Mouse (Mus musculus) layer of hippocampus, adult 8-10 months (tissue): ENCODE data around the gene Faf1. TPM values are rescaled to one million over a fixed set of nuclear protein-coding genes. Genes with fewer than 3 reads are reported as not detected.

ENCODE experiments used
- DNase-seq, 2 experiments: peaks; one replicate each; pipeline ENCODE4 v3.0.0; 2022; ENCODE audit warnings: low spot score in 2 of 2
- total RNA-seq, 4 experiments: library from RNA; stranded (reverse); gene quantifications; 2 replicates each; pipeline ENCODE4 v1.2.4; 2022

Faf1 gene
- total RNA-seq, 4 experiments from 2014 or later: 22.9 to 26.6 (median 24.3) TPM

DNA sequence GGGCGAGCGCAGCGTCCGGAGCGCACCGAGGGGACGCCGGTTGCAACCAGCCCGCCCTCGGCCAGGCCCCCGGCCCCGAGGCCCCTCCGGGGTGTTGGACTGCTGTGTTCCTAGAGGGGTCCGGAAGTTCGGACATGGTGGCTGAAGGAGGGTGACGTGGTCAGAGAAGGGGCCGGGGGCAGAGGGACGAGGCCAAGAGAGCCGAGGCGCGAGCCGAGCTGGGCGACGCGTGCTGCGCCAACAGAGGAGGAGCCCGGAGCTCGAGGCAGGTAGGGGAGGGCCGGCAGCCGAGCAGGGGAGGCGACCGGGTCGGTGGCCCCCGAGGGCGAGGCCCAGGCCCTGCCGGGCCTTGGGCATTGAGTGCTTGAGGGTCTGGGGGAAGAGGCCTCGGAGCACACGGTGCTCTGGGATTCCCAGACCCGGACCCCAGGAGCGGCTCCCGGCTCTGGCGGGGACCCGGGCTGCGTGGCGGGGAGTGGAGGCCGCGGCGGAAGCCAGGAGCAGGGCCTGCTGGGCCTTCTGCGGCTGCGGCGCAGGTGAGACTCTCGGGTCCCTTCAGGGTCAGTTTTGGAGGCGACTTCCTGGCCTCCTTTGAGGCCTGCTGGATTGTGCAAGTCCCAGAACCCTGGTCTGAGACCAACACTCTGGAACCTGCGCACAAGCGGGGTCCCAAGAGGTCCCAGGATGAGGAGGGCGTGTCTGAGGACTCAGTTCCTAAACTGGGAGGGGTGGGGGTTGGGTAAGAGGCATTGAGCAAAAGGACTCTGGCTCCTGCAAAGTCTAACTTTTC lies 301.9 kb downstream of the Faf1 start:
- DNase-seq: no peak

DNA sequence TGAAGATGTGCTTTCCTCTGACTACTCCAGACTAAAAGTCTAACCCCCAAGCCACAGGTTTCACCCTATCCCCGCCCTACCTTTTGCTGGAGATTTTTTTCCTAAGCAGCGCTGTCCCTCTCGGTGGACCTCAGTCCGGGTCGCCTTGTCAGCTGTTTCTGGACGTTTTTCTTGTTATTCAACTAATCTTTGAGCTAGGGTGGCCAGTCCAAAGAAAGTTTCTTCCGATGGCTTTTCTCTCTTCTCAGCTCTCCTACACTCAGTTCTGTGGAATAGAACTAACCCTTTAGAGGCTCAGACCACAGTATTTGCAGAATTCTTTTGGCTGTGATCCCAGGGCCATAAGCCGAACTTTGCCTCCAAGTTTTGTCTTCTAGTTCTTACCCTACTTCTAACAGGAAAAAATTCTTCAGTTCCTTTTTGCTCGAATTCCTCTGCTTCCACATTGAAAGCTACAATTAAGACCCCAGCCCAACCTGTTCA lies 302.5 kb downstream of the Faf1 start:
- DNase-seq: no peak

DNA sequence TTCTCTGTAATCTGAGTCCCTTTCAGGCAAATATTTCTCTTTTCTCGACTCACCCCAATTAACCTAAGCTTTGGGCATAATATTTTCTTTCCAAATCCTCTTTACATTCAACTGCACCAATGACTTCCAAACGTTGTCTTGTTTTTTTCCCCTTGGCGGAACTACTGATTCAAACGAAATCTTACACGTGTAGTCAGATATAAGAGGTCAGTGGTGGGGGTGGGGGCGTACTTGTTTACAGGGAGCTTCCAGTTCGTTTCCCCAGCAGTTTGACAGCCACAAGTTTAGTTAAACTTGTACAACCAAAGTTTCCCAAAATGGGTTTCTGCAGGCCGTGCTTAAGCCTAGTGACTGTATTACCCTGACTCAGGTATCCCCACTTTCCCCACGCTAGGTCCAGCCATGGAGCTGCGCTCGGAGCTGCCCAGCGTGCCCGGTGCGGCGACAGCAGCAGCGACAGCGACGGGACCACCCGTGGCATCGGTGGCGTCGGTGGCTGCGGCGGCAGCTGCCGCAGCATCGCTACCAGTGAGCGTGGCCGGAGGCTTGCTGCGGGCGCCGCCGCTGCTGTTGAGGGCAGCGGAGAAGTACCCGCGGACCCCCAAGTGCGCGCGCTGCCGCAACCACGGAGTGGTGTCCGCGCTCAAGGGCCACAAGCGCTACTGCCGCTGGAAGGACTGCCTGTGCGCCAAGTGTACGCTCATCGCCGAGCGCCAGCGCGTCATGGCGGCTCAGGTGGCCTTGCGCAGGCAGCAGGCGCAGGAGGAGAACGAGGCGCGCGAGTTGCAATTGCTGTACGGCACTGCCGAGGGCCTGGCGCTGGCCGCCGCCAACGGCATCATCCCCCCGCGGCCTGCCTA lies 303.3 kb downstream of the Faf1 start:
- no peak for DNase-seq

DNA sequence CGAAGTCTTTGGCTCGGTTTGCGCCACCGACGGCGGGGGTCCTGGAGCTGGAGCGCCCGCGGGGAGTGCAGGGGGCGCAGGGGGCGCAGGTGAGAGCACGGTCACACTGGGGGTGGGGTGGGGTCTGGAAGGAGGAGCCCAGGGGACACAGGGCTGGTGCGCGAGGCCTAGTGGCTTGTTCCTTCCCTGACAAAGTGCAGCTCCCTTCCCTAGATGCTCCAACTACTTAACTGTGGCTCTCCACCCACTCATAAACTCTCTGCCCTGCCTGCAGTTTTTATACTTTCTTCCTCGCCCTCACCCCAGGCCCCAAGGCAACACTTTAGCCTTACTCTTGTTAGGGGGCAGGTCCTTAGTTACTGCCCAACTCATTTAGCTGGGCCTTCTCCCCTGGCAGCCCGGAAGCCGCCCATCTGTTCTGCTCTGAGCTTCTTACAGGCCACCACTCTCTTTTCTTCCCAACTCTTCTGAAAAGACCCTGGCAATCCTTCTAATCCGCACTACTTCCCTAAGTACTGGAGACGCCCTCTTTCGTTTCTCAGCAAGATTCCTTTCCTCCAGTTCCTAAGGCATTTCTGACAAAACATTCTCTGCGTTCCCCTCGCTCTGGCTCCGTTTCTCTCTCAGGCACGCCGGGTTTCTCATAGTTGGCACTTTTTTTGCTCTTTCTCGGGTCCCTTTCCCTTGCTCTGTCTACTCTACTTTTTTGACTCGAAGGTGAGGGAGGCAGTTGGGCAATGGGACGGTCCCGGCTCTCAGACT lies 304.1 kb downstream of the Faf1 start:
- no peak for DNase-seq

DNA sequence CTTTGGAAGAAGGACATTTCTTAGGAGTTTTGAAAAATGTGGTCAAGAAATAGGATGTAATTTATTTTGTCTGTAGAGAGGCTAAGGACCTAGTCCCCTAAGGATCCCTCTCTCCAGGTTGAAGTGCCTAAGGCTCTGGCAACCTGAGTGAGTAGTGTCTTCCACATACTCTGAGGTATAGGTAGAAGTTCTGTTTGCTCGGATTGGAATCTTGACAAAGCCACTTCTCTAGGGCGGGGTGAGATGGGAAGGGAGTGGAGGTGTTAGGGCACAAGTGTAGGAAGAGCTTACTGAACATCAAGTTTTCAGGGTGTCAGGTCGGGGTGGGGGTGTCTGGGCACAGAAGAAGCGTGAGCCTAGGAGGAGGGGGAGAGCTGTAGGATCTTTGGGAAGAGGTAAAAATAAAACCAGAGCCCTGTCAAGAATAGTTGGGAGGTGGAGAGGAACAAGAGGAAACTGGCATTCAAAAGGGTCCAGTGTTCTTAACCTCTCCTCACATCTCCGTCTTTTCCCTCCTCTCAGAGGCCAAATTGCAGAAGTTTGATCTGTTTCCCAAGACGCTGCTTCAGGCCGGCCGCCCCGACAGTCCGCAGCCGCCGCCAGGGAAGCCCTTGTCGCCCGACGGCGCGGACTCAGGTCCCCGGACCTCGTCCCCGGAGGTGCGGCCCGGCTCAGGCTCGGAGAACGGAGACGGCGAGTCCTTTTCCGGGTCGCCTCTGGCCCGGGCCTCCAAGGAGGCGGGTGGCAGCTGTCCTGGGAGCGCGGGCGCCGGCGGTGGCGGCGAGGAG lies 304.9 kb downstream of the Faf1 start:
- no peak for DNase-seq

DNA sequence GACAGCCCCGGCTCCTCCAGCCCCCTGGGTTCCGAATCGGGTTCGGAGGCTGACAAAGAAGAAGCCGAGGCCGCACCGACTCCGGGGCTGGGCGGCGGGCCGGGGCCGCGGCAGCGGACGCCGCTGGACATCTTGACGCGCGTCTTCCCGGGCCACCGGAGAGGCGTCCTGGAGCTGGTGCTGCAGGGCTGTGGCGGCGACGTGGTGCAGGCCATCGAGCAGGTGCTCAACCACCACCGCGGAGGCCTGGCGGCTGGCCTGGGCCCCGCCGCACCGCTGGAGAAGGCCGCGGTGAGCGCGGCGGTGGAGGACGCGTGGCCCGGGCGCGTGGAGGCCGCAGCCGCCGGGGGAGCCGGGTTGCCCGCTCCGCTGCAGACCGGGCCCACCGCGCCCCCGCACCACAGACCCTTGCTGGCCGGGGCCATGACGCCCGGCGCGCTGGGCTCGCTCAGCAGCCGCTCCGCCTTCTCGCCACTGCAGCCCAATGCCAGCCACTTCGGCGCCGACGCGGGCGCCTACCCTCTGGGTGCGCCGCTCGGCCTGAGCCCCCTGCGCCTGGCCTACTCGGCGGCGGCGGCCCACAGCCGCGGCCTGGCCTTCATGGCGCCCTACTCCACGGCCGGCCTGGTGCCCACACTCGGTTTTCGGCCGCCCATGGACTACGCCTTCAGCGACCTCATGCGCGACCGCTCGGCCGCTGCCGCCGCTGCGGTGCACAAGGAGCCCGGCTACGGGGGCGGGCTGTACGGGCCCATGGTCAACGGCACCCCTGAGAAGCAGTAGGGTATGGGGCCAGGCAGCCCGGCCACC lies 305.7 kb downstream of the Faf1 start:
- DNase-seq: no peak

DNA sequence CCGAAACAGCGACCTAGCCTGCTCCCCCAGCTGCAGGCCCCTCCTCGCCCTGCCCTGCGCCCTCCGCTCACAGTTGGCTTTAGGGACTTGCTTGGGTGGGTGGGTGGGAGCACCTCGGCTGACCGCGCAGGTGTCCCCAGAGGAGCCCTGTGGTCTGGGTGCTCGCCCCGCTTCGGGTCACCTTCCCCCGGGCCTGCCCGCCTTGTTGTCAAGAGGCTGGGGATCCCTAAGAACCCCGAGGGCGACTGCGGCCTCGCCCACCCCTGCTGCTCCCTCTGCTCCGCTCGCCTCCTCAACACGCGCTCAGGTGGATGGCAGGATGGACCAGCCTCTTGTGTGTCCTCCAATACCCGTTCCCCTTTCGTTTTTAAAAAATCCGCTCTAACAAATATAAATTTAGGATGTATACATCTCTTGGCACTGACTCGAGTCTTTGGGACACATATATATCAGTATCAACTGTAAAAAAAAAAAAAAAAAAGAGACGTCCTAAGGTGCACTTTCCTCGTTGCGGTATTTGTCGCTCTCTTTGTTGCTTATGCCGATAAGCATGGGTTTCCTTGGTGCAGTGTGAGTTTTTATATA lies 306.4 kb downstream of the Faf1 start:
- no peak for DNase-seq

DNA sequence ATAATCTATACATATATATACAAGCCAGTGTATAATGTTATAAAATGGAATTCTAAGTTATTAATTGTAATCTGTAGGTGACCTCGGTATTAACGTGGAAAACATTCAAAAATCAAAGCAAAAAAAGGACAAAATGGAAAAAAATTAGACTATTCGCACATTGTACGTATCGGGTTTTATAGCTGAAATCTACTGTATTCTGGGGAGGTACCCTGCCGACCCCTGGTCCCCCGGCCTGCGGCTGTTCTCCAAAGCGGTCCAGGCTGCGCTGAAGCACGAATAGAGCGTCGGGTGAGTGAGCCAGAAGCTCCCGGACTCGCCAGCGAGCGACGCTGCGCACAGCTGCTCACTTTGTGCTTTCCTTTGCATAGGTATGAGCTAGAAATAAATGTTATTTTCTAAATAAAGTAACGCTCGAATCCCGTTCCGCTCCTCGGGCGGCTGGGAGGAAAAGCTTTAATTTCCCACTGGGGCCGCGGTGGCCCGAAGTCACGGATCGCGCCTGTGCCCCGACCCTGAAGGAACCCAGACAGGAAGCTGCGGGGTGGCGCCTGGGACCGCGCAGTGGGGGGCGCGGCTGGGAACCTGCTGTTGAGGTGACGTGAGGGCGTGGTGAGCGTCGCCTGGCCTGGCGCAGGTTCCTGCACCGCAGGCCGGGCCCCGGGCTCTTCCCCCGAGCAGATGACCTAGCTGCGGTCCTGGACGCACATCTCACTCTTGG lies 307.1 kb downstream of the Faf1 start:
- DNase-seq: no peak

DNA sequence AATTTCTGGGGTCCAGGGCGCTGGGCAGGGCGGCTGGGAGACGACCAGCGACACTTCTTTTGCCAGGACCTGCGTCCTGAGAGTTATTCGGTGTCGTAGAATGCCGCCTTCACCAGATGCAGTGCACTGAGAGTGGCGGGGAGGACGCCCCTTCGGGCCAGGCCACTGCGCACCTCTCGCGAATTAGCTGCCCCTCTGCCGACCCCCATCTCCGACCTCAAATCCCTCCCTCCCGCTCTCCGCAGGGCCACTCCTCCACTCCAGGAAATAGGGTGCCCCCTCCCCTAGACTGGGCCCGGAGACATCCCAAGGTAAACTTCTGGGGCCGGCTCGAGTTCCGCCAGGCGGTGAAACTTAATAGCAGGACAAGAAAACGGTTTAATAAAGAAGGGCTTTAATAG lies 307.6 kb downstream of the Faf1 start:
- DNase-seq: no peak

DNA sequence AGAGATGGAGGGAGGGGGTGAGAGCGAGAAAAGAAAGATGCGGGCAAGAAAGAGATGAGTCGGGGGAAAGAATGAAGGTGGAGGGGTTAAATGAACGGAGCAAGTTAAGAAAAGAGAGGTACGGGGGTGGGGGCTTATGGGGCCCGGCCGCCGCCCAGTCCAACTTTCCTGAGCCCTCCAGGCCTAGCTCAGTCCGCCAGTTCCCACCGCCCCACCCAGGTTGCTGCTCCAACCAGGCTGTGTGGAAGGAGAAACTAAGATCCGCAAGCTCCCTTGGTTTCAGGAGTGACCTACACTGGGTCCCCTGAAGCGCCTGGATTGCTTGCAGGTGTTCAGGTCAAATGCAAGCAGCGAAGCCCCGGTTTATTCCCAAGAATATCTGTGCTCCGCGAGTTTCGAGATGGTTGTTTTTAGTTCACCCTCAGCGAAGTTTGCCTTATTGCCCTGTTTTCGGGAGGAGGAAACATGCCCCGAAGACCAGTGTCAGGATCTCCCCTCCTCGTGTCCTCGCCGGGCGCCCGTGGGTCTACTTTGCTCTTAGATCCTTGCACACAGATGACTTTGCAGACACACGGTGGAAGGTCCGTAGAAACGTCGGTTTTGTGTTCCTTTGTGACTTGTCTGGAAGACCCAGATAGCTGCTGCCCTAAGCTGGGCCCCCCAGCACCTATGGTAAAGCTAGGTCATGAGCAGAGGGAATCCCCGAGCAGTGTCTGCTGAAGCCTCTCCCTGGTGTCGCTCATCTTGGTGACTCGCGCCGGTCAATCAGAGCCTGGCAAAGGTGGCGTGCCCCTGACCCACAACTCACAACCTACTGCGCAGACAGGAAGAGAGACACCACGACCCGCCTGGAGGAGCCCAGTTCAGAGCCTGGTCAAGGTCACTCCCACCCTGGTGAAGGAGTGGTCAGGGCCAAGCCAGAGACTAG lies 308.4 kb downstream of the Faf1 start:
- no peak for DNase-seq

DNA sequence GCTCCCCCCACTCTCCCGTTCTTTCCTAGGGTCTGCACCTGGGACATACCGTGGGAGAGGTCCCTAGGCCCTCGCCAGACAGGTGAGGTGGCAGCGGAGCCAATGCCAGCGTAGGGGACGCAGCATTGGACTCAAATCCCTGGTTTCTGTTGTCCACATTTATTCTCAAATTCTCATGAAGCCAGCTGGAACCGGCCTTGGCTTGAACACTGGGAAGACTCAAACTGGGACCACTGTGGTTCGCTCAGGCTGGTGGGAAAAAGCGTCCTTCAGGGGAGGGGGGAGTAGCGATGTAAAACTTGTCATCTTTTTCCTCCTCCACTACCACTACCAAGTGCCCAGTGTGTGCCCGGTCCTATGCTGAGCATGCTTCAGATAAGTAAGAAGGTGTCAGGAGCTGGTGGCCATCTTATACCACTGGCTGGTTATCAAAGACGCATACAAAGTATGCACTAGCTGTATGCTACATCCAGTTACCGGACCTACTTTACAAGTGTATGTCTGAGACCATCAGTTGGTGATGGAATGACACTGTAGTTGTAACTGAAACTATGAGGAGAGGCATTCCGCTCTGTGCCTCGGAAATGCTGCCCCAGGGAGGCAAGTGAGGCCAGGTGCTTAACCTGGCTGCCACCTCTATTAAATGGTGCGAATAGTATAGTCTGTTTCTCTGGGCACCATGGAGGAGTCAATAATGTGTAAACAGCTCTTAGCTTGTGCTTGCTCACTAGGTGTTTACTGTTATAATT lies 309.2 kb downstream of the Faf1 start:
- no peak for DNase-seq

DNA sequence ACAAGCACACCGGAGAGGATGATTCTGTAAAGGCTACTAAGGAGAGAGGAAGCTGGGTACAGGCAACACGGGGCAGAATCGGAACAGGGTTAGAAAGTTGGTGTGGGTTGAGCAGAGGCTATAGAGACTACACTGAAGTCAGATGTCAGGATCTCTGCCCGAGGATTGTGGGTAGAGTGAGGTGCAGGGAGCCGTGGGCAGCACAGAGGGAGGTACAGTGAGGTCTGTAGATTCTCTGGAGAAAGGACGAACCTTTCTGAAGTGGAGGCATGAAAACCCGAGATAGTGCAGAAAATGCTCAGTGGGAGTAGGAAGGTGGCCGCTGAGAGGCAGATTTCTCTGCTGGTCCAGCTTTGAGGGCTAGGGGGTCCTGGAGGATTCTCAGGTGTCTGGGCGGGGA lies 309.9 kb downstream of the Faf1 start:
- DNase-seq: no peak

DNA sequence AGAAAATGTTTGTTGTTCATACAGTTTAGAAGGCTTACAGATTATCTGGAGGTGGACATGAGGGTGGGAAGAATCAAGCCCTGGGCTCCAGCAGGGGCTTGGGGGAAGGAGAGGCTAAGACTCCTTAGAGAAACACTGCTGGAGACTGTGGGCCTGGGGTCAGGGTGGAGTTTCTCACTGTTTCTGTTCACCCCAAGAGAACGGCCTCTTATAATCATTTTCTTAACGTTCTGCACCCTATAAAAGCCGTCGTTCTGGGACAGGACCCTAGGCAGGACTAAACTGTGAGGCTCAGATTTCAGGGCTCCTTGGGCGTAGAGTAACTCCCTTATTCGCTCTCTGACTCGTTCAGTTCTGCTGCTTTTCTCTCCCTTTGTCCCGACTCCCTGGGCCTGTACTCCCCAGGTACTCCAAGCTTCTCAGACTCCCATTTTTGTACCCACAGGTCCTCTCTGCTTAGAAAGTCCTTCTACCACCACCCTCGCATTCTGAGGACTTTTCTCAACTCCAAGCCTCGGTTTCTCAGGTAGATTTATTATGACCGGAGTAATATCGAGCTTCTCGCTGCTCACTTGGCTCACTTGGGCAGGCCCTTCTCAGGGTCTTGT lies 310.5 kb downstream of the Faf1 start:
- DNase-seq: no peak

DNA sequence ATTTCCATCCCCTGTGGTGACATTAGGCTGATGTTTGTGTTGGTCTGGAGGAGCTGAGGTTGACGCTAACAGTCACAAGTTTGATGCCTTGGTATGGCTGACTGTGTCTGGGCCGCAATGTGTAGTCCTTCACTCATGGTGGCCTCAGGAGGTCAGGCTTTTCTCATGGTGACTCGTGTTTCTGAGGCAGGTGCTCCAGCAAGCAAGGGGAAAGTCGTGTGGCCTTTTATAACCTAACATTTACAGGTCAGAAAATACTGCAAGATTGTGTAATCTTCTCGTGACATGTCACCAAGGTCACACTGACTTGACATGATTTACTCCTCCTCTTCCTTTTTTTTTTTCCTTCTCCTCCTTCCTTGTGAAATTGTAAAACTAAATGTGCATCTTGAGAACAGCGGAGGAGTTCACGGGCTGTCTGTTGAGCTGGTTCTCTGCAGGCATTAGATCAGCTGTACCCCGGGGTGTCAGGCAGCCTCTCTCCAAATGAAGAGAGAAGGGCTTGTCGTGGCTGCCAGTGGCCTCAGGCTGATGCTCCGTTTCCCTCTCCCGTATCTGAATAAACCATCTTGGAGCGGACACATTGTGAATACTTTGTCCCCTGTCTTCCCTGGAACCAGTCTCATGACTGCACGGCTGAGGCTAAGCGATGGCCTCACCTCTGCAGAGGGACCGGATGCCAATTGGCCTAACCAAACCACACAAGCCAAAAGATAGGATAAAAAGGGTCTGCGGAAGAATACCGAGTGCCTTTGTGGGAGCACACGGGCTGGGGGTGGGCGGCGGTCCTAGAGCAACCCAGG lies 311.4 kb downstream of the Faf1 start:
- no peak for DNase-seq

DNA sequence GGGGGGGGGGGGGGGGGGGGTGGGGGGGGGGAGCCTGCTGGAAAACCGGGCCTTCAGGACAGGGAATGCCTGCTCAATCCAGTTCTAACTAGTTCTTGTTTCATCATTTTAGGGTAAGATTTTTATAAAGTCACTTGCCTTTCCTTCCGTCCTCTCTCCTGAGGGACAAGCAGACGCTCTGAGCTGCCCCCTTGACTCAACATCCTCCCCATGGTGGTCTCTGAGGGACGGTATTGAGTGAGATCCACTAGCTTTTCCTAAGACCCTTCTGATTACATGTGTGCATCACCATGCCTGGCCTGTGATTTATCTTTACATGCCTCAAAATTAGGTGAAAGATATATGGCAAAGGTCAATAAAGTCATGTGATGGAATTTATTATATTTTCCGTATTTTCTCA lies 312.0 kb downstream of the Faf1 start:
- no peak for DNase-seq

DNA sequence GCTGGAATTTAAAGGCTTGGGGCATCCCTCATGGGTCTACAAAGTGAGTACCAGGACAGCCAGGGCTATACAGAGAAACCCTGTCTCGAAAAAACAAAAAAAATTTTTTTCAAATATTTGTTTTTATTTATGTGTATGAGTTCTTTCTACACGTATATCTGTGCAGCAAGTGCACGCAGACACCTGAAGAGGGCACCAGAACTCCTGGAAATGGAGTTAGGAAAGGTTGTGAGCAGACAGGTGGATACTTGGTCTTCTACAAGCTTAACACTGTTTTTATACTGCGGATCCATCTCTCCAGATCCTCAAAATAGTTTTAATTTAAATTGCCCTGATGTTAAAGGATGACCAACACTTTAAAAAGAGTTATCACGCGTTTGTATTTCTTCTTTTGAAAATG lies 312.8 kb downstream of the Faf1 start:
- no peak for DNase-seq
